Mouse (Mus musculus) liver (tissue): Measurements from ENCODE around the gene Cers3.

Experiments used
- DNase-seq: peaks from one replicate; pipeline ENCODE4 v3.0.0-alpha.2; 2020; ENCODE audit warnings: mixed read lengths

Cers3 gene

DNA sequence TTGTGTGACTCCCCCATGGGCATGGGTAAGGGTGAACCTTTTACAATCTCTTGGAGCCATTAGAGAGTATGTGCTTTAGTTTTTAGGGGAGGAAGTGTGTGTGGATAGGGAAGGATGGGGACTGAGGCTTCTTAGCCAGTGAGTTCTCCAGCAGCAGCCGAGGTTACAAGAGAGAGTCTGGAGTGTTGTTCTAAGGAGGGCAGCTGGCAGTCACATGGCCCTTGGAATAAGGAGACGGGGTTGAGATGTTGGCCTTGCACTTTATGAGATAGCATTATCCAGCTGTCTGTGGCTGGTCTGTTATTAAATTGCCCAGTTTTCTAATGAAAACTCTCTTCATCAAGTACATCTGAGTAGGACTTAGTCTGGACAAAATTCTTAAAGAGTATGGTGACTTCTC is 100.5 kb downstream of the Cers3 start:
- no peak for DNase-seq

DNA sequence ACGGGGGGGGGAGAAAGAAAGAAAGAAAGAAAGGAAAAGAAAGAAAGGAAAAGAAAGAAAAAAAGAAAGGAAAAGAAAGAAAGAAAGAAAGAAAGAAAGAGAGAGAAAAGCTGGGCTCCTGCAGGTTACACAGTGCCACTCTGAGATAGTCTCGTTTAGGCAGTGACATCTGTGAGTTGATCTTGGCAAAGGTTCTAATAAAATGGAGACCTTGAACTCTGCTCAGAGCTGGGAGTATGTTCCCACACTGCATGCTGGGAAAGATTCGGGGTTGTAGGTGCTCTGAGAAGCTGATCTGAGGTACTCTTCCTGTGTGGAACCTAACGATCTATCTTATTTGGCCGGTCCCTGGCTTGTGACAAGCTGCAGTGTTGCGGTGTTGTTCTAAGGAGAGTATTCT is 103.3 kb downstream of the Cers3 start:
- no peak for DNase-seq

DNA sequence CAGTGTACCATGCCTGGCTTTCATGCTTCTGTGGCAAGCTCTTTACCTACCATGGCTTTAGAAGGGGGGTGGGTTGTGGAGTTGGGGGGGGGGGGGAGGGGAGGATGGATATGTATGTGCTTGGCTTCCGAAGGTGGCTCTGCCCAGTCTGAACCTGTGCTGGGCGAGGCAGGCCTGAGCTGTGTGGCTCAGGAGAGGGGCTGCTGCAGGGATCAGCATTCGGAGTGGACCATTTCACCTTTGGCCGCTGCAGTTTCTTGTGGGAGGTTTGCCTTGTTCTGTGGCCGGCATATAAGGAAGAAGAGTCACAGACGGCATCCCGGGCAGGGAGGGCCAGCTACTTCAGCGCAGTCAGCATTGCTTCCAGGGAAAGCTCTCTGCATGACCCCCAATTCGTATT is 104.0 kb downstream of the Cers3 start:
- no peak for DNase-seq

DNA sequence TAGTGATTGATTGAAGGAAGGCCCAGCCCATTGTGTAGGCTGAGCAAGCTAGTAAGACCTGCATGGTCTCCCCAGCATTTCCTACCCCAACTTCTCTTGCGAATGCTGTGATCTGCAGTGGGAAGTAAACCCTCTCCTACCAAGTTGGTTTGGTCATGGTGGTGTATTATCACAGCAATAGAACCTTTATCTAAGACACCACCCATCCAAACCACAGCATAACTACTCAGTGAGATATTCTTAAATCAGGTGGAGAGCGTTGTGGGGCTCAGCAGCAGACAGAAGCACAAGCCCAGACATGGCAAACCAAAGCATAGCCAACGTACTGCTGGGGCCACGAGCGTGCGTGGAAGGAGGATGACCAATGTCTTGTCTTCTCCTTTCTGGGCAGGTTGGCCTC is 106.0 kb downstream of the Cers3 start:
- DNase-seq: no peak

DNA sequence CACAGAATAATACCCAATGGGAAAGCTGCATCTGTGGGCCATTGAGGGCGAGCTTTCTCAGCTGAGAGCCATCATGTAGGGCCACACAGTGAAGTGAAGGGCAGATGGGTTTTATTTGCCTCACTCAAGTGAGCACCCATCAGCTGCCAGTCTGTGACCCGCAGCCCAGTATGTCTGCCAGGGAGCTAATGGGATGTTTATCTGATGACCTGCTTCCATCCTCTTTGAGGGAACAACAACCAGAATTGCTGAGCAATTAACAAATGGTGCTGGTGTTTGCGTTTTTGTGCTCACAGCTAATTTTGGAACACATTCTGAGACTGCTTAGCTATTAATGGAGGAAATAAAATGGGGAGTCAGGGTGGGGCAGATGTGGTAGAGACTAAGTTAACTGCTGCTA is 108.9 kb downstream of the Cers3 start:
- DNase-seq: no peak

DNA sequence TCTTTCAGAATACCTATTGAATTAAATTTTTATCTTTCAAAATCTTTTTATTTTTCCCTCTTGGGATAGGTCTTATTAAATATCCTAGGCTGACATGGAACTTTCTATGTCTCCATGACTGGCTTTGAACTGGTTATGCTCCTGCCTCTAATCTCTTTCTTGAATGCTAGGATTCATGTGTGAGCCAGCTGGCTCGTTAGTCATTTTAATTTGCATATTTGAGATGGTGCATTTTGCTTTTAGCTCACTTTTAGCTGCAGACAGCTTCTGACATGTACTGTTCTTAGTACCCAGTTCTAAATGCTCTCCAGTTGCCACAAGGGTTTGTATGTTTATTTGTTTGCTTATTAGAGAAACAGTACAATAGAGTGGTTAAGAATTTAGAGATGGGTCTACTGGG is 114.3 kb downstream of the Cers3 start:
- no peak for DNase-seq

DNA sequence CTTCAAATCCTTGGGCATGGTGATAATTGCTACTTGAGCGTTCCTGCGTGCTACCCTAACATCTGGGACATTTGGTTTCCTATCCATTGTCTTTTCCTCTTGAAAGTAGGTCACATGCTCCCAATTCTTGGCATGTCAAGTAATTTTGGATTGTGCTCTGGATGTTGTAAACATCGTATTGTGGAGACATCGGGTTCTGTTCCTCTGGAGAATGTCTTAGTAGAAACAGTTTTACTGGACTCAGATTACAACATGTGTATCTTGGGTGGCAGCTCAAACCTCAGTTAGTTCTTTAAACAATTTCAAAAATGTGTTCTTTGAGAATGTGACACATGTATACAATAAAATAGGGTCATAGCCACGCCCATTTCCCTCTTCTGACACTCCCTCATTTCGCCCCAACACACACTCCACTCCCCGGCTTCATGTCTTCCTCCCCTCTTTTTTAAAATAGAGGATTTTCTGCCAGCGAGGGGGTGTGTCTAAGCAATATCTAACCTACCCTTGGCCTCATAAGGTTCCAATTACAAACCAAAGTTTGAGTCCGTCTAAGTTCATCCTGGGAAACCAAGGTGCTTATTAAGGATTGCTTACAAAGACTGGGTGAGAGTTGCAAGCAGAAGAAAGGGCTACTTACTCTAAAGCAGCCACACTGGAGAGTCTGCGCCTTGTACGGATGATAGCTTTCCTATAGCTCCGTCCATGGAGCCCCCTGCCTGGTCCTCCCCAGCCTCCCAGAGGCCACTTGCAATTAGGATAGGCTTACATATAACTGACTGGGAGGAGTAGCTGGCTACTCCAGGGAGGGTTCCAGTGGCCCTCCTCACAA is 115.2 kb downstream of the Cers3 start:
- DNase-seq: no peak

DNA sequence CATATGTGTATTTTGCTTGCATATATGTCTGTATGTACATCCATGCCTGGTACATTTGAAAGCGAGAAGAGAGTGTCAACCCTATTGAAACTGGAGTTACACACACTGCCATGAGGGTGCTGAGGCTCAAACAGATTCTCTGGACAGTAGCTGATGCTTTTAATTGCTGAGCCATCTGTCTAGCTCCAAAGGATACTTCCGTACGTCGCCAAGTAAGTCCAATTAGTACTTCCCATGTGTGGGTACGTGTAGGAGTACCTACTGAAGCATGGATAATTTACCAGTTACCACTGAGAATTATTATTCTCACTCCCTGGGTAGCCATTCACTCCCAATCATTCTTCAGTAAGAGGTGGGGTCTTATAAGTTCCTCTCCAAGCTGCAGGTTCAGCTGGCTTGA is 115.9 kb downstream of the Cers3 start:
- DNase-seq: no peak

DNA sequence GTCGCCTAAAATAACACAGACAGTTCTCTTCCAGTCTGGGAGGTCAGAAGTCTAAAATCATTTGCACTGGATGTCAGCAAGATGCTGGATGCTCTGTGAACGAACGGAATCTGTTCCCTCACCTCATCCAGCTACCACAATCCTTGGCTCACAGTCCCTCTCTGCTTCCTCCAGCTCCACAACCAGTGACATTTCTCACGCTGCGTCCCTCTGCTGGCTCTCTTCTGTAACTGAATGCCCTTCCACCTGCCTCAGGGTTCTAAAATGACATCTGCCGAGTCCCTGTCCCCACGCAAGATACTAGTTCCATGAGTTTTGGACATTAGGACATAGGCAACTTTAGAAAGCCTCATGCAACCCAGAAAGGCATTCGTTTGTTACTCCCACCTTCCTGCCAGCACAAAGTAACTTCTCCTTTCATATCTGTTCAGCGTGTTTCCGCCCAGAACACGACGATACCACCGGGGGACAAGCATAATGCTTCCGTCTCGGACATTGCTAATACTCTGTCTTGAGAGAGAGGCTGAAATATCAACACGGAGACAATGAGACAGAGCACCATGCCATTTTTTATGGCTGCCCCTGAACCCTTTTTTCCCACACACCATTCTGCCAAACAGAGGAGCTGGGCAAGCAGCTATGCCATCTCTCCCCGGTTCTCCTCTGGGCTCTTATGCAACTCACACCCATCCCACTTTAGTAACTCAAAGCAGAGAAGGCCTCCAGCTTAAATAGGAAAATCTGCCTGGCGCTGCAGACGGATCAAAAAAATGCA is 123.8 kb downstream of the Cers3 start:
- DNase-seq: no peak

DNA sequence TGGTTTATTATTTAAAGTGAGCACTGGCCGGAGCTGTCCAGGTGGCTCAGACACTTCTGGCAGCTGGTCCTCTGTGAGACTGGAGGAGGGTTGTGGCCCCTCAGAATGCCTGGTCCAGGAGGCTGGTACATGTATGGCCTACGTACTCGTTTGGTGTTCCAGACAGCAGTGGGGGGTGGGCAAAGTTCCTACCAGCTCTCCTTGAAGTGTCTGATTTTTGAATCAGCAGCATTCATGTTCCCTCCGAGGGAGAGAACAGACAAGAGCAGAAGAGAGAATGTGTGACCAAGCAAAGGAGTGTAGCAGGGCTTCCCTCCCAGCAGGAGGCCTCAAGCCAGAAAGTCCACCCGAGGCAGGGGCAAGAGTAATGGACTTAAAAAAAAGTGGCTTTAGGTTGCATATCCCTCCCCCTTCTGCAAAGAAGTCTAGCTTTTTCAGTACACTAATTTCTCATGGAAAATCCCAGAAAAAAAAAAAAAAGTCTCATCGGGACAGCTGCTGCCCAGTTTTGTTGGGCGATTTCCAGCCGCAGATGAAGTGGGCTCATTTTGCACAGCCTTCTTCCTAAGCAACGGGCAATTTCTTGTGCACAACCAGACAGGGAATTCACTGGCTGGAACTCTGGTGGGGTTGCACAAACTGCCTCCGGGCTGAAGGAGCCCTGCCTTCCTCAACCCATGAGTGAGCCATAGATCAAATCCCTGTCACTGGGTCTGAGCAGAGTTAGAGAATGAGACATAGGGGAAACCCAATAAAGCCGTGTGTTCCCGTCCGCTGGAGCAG is 124.6 kb downstream of the Cers3 start:
- no peak for DNase-seq

DNA sequence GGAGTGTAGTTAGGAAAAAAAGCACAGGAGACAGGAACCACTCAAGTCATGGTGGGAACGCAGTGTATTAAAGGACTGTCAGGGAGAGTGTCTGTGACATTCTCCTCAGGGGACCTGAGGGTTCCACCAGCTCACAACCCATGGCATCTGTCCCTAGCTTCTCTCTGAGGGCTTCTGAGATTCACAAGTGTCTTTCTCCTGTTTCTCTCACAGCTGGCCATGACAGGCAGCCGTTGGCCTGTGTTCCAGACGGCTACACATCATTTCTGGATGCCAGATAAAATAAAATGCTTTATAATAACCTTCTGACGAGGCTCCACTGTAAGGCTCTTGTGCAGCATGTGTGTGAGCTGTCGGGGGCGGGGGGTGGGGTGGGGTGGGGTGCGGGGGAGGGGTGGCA is 128.2 kb downstream of the Cers3 start:
- no peak for DNase-seq

DNA sequence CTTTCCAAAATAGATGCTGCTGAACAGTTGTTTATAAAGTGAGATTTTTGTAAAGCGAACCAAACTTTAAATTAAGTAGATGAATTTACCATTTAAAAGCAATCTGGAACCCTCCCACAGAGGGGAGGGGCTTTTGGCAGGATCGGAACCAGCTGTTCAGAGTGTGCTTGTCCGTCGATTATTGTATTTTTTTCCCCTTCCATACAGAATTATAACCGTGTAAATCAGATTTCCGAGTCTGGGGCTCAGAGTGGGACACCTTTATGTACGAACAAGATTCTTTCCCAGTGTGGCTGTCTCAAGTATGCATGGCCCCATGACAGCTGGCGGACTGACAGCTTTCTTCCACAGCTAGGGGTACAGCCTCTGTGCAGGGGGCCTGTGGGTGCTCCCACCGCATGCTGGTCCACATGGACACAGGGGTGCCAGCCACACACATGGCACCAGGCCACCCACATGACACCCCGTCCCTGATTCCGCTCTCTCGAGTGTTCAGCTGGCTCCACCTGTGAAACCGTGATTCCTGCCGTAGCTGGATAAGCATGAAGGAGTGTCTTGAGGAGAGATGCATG is 128.7 kb downstream of the Cers3 start:
- no peak for DNase-seq

DNA sequence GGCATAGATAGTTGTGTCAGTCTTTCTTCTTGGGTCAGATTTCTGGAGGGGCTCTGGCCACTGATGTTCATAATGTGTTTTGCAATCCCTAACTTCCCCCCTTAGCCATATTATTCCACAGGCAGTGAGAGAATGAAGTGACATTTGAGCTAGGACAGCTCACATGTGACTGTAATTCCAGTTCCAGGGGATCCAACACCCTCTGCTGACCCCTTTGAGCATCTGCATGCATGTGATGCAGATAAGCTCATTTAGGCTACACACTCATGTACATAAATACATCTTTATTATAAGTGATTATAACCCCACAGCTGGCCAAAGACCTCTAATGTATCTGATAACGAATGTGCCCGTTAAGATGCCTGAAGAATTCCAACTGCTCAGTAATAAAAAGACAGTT is 129.9 kb downstream of the Cers3 start:
- DNase-seq: no peak
